Mouse (Mus musculus) MEL (cell line): ENCODE results near the gene Sptlc2. TPM values are rescaled to one million over a fixed set of nuclear protein-coding genes. Genes with fewer than 3 reads are reported as not detected.

Experiments
- DNase-seq: peaks from one replicate; pipeline ENCODE4 v3.0.0; 2011; ENCODE audit warnings: low read depth, low spot score
- H3K27ac ChIP-seq: 2 replicates; pipeline ENCODE4 v1.5.1; 2012; ENCODE audit warnings: low read depth, mild to moderate bottlenecking, control low read depth, low read length, moderate library complexity; ENCODE audit not compliant: control insufficient read depth
- H3K27me3 ChIP-seq, 2 experiments: fragments of 150-350 bp in 1 of 2; sonication (generic) in 1 of 2; 2 replicates each; pipeline ENCODE4 v1.6.1; 2012; ENCODE audit warnings: low read length in 2 of 2, mild to moderate bottlenecking in 2 of 2, improper control_type of control experiment in 1 of 2, moderate library complexity in 1 of 2; ENCODE audit not compliant: insufficient read depth in 2 of 2, control insufficient read depth in 1 of 2
- H3K36me3 ChIP-seq, 2 experiments: 2 replicates each; pipeline ENCODE4 v1.6.1; 2012 to 2014; ENCODE audit warnings: low read length in 2 of 2, improper control_type of control experiment in 1 of 2, inconsistent platforms in 1 of 2, mild to moderate bottlenecking in 1 of 2; ENCODE audit not compliant: insufficient read depth in 2 of 2, control insufficient read depth in 1 of 2
- H3K4me1 ChIP-seq, 2 experiments: fragments of 150-350 bp in 1 of 2; sonication (generic) in 1 of 2; 2 replicates each; pipeline ENCODE4 v1.6.1; 2012; ENCODE audit warnings: low read length in 2 of 2, improper control_type of control experiment in 1 of 2, mild to moderate bottlenecking in 1 of 2; ENCODE audit not compliant: insufficient read depth in 2 of 2, control insufficient read depth in 1 of 2
- H3K4me3 ChIP-seq, 2 experiments: fragments of 150-350 bp in 1 of 2; sonication (generic) in 1 of 2; 2 replicates each; pipeline ENCODE4 v1.5.1; 2012; ENCODE audit warnings: low read depth in 2 of 2, low read length in 2 of 2, mild to moderate bottlenecking in 2 of 2, moderate library complexity in 2 of 2, control low read depth in 1 of 2, improper control_type of control experiment in 1 of 2; ENCODE audit not compliant: control insufficient read depth in 1 of 2, insufficient read depth in 1 of 2
- H3K79me2 ChIP-seq: 2 replicates; pipeline ENCODE4 v1.6.1; 2012; ENCODE audit warnings: mild to moderate bottlenecking, low read length, moderate library complexity; ENCODE audit not compliant: control insufficient read depth, poor library complexity, insufficient read depth
- H3K9ac ChIP-seq: 2 replicates; pipeline ENCODE4 v1.6.1; 2012; ENCODE audit warnings: low read depth, mild to moderate bottlenecking, control low read depth, low read length, moderate library complexity; ENCODE audit not compliant: control insufficient read depth, poor library complexity, severe bottlenecking
- H3K9me3 ChIP-seq: fragments of 150-350 bp; sonication (generic); replicated peaks from 2 replicates; pipeline ENCODE4 v1.6.1; 2012; ENCODE audit warnings: mild to moderate bottlenecking, low read length, improper control_type of control experiment, moderate library complexity; ENCODE audit not compliant: insufficient read depth
- BHLHE40 ChIP-seq: IDR thresholded peaks from 2 replicates; pipeline ENCODE4 v1.6.1; 2012; ENCODE audit warnings: low read depth, mild to moderate bottlenecking, inconsistent platforms, low read length, improper control_type of control experiment, borderline replicate concordance
- CHD1 ChIP-seq: IDR thresholded peaks from 2 replicates; pipeline ENCODE4 v1.6.1; 2012; ENCODE audit warnings: low read depth, mild to moderate bottlenecking, inconsistent platforms, low read length, improper control_type of control experiment
- CTCF ChIP-seq, 3 experiments: IDR thresholded peaks in 2 of 3; conservative IDR thresholded peaks in 1 of 3; 2 replicates each; pipeline ENCODE4 v1.5.1; 2011 to 2012; ENCODE audit warnings: low read length in 3 of 3, low read depth in 2 of 3, mild to moderate bottlenecking in 2 of 3, improper control_type of control experiment in 1 of 3, inconsistent platforms in 1 of 3, mixed read lengths in 1 of 3, moderate library complexity in 1 of 3; ENCODE audit not compliant: control insufficient read depth in 1 of 3, insufficient read depth in 1 of 3, poor library complexity in 1 of 3, severe bottlenecking in 1 of 3
- E2F4 ChIP-seq: IDR thresholded peaks from 2 replicates; pipeline ENCODE4 v1.6.1; 2011; ENCODE audit warnings: low read depth, low read length, improper control_type of control experiment, borderline replicate concordance
- ELF1 ChIP-seq: IDR thresholded peaks from 2 replicates; pipeline ENCODE4 v1.6.1; 2014; ENCODE audit warnings: low read depth, mild to moderate bottlenecking, inconsistent platforms, low read length, improper control_type of control experiment, moderate library complexity
- EP300 ChIP-seq, 2 experiments: IDR thresholded peaks; 2 replicates each; pipeline ENCODE4 v1.6.1; 2011; ENCODE audit warnings: improper control_type of control experiment in 2 of 2, low read length in 2 of 2, low read depth in 1 of 2, mild to moderate bottlenecking in 1 of 2
- GATA1 ChIP-seq: IDR thresholded peaks from 2 replicates; pipeline ENCODE4 v1.6.1; 2011; ENCODE audit warnings: low read depth, low read length, improper control_type of control experiment
- HCFC1 ChIP-seq: IDR thresholded peaks from 2 replicates; pipeline ENCODE4 v1.6.1; 2012; ENCODE audit warnings: low read depth, mild to moderate bottlenecking, inconsistent platforms, low read length, improper control_type of control experiment, moderate library complexity
- MAX ChIP-seq: IDR thresholded peaks from 2 replicates; pipeline ENCODE4 v1.6.1; 2011; ENCODE audit warnings: low read length, improper control_type of control experiment
- MAZ ChIP-seq: IDR thresholded peaks from 2 replicates; pipeline ENCODE4 v1.6.1; 2012; ENCODE audit warnings: low read depth, mild to moderate bottlenecking, inconsistent platforms, low read length, improper control_type of control experiment
- MEF2A ChIP-seq: IDR thresholded peaks from 2 replicates; pipeline ENCODE4 v1.6.1; 2014; ENCODE audit warnings: low read depth, mild to moderate bottlenecking, inconsistent platforms, low read length, improper control_type of control experiment; ENCODE audit not compliant: poor library complexity, insufficient replicate concordance, severe bottlenecking; ENCODE audit errors: extremely low read depth
- MXI1 ChIP-seq: IDR thresholded peaks from 2 replicates; pipeline ENCODE4 v1.6.1; 2011; ENCODE audit warnings: mild to moderate bottlenecking, low read depth, low read length, improper control_type of control experiment
- MYB ChIP-seq: IDR thresholded peaks from 2 replicates; pipeline ENCODE4 v1.6.1; 2011; ENCODE audit warnings: mild to moderate bottlenecking, low read depth, low read length, improper control_type of control experiment
- NELFE ChIP-seq: IDR thresholded peaks from 2 replicates; pipeline ENCODE4 v1.6.1; 2011; ENCODE audit warnings: low read depth, low read length, improper control_type of control experiment
- NRF1 ChIP-seq: IDR thresholded peaks from 2 replicates; pipeline ENCODE4 v1.6.1; 2014; ENCODE audit warnings: low read depth, mild to moderate bottlenecking, inconsistent platforms, low read length, improper control_type of control experiment, moderate library complexity; ENCODE audit not compliant: poor library complexity, insufficient read depth, severe bottlenecking
- RCOR1 ChIP-seq: IDR thresholded peaks from 2 replicates; pipeline ENCODE4 v1.6.1; 2012; ENCODE audit warnings: low read depth, mild to moderate bottlenecking, inconsistent platforms, low read length, improper control_type of control experiment
- SIN3A ChIP-seq: IDR thresholded peaks from 2 replicates; pipeline ENCODE4 v1.6.1; 2012; ENCODE audit warnings: low read length, improper control_type of control experiment, inconsistent platforms
- TAL1 ChIP-seq: IDR thresholded peaks from 2 replicates; pipeline ENCODE4 v1.6.1; 2012; ENCODE audit warnings: mild to moderate bottlenecking, inconsistent platforms, low read length, moderate library complexity, mixed read lengths
- TBP ChIP-seq: IDR thresholded peaks from 2 replicates; pipeline ENCODE4 v1.8.0; 2011; ENCODE audit warnings: low read depth, low read length, improper control_type of control experiment
- UBTF ChIP-seq: IDR thresholded peaks from 2 replicates; pipeline ENCODE4 v1.6.1; 2012; ENCODE audit warnings: low read depth, mild to moderate bottlenecking, inconsistent platforms, low read length, improper control_type of control experiment, moderate library complexity, borderline replicate concordance; ENCODE audit not compliant: insufficient read depth
- USF1 ChIP-seq: IDR thresholded peaks from 2 replicates; pipeline ENCODE4 v1.6.1; 2014; ENCODE audit warnings: low read depth, mild to moderate bottlenecking, inconsistent platforms, low read length, improper control_type of control experiment, moderate library complexity
- ZC3H11A ChIP-seq: IDR thresholded peaks from 2 replicates; pipeline ENCODE4 v1.6.1; 2012; ENCODE audit warnings: low read depth, mild to moderate bottlenecking, inconsistent platforms, low read length, improper control_type of control experiment
- ZKSCAN1 ChIP-seq: IDR thresholded peaks from 2 replicates; pipeline ENCODE4 v1.6.1; 2012; ENCODE audit warnings: low read depth, mild to moderate bottlenecking, inconsistent platforms, low read length, improper control_type of control experiment, moderate library complexity
- ZNF384 ChIP-seq: IDR thresholded peaks from 2 replicates; pipeline ENCODE4 v1.6.1; 2012; ENCODE audit warnings: low read depth, mild to moderate bottlenecking, inconsistent platforms, low read length, improper control_type of control experiment
- polyA plus RNA-seq, 2 experiments: library from polyadenylated mRNA; stranded (reverse) in 1 of 2; unstranded in 1 of 2; fragments of >175 nt in 1 of 2; fragments of >200 nt in 1 of 2; gene quantifications; 2 replicates each; pipeline versions ENCODE4 v1.2.1 to v1.2.4; 2012; ENCODE audit warnings: low replicate concordance in 2 of 2, low read depth in 1 of 2; ENCODE audit not compliant: insufficient read length in 2 of 2, insufficient read depth in 1 of 2, missing spikeins in 1 of 2
- total RNA-seq: library from RNA; depleted of rRNA; stranded (reverse); fragments of 300-350 nt; gene quantifications from 2 replicates; pipeline ENCODE4 v1.2.3, GENCODE M21; 2012

Gene Sptlc2
- total and polyA plus RNA-seq, 3 experiments: 61.6 to 75.9 TPM; not detected in 1

DNA sequence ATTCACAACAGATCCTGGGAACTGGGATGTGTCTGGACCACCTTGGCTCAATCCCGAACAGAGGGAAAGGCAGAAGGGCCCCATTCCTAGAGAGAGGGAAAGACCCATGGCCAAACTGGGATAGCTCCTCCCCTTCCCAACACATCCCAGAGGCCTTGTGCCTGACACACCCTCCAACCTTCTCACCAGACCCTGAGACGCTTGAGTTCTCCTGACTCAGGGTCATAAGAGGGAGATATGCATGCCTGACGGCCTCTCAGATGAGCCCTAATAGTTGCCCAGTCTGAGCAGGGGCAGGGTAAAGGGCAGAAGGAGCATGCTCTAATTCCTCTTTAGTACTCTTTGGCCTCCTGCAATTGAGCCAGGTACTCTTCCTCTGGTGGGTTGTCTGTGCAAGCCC is 108.8 kb downstream of the Sptlc2 start:
- Histone ChIP-seq H3K27me3 (no peaks in the 10 kb centered on the region), H3K79me2 (no peaks in the 10 kb centered on the region), H3K9ac (no peak overlapping the region)
- TF ChIP-seq ZC3H11A (no peak), NELFE (no peak), ZKSCAN1 (no peak)
- TF ChIP-seq, all 39 proteins: peak for 0
- Histone ChIP-seq H3K36me3 (peaks cover 6 to 14% of the 10 kb centered on the region in 2 experiments), H3K4me1 (peaks cover 2 to 14% of the 10 kb centered on the region in 2 experiments; a peak in 3 of 4 replicates), H3K4me3 (no peak overlapping the region), H3K9me3 (no peaks in the 10 kb centered on the region), H3K27ac (no peak overlapping the region)
- DNase-seq: no peak

DNA sequence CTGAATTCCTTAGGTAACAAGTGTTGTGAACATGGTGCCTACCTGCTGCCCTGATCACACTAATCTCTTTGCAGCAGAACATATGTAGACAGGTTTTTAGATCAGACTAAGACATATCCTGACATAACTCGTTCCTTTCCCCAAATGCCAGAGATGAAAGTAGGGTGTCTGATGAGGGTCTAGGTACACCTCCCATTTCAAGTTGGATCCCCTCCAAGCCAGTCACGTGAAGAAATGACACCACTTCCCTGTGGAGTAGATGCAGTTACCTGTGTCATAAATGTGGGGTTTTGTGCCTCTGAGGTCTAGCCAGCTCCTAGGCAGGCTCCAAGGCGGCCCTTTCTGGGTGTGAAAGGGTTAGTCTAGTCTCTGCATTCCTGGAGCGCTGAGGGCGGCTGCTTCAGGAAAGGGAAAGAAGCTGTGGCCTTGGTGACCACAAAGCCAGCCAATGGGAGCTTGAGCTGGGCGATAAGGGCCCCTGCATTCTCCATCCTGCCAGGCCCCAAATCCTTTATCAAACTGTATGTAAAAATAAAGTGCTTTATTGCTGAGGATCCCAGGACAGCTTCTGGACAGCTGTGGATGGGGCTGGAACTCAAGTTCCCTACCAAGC is 109.9 kb downstream of the Sptlc2 start:
- Histone ChIP-seq H3K9me3 (no peaks in the 10 kb centered on the region), H3K27me3 (no peaks in the 10 kb centered on the region), H3K27ac (no peak overlapping the region), H3K9ac (peak overlapping the region; percentile 8; the same call in 1 of the 2 replicates), H3K36me3 (peaks cover 6 to 14% of the 10 kb centered on the region in 2 experiments), H3K4me1 (peaks cover 2 to 14% of the 10 kb centered on the region in 2 experiments; a peak in 3 of 4 replicates), H3K4me3 (peak overlapping the region in 1 of 2 experiments; percentile 5; a peak in 1 of 4 replicates), H3K79me2 (no peaks in the 10 kb centered on the region)
- peak; percentile 68 for DNase-seq
- no peak for TF ChIP-seq E2F4
- no peak for TF ChIP-seq ZNF384
- peak; percentile 34; the same call in 1 of the 2 replicates for TF ChIP-seq RCOR1
- no peak for TF ChIP-seq TBP
- peak; percentile 65; the same call in 1 of the 2 replicates for TF ChIP-seq BHLHE40
- no peak for TF ChIP-seq MXI1
- no peak for TF ChIP-seq CHD1
- no peak for TF ChIP-seq MYB
- TF ChIP-seq MAX: no peak
- TF ChIP-seq NRF1: no peak
- no peak for TF ChIP-seq UBTF
- no peak for TF ChIP-seq ELF1
- TF ChIP-seq SIN3A: no peak
- TF ChIP-seq MAZ: no peak
- TF ChIP-seq TAL1: no peak
- TF ChIP-seq ZKSCAN1: no peak
- no peak for TF ChIP-seq CTCF (IDR thresholded peaks at IDR 0.05 in 2 of 3, conservative IDR thresholded peaks at IDR 0.05 in 1 of 3; ENCODE audit: control insufficient read depth in 1 of 3, insufficient read depth in 1 of 3, low read depth in 2 of 3, low read length in 3 of 3, poor library complexity in 1 of 3, severe bottlenecking in 1 of 3)
- TF ChIP-seq MEF2A: no peak
- TF ChIP-seq GATA1: peak; percentile 69
- peak; percentile 53; the same call in 1 of the 2 replicates for TF ChIP-seq HCFC1
- TF ChIP-seq EP300 (IDR thresholded peaks at IDR 0.05; ENCODE audit: low read depth in 1 of 2, low read length in 2 of 2): no peak
- peak; percentile 79 for TF ChIP-seq USF1
